Mouse (Mus musculus) midbrain, embryonic 11.5 days (tissue): ENCODE data around the gene March1. TPM values are rescaled to one million over a fixed set of nuclear protein-coding genes. Genes with fewer than 3 reads are reported as not detected.
"Not testable (repeated sequence)": the region's sequence is repeated elsewhere in the genome, so short reads cannot be mapped to it uniquely, and the experiment has no call there.

ENCODE experiments used
- ATAC-seq: fragments of 200-750 bp; cut with Nextera tagmentation; 2 replicates; pipeline ENCODE4 v1.8.0; 2017; ENCODE audit warnings: moderate TSS enrichment, moderate library complexity; ENCODE audit not compliant: low FRiP score
- DNase-seq: peaks from one replicate; pipeline ENCODE4 v3.0.0; 2015; ENCODE audit warnings: low spot score; ENCODE audit errors: missing footprints
- H3K27ac ChIP-seq: fragments of 300-500 bp; sonication (generic); 2 replicates; pipeline ENCODE4 v1.5.1; 2014; ENCODE audit warnings: low read depth, low read length
- H3K27me3 ChIP-seq: fragments of 300-500 bp; sonication (generic); 2 replicates; pipeline ENCODE4 v1.6.1; 2014; ENCODE audit warnings: mild to moderate bottlenecking, low read length, moderate library complexity, mixed read lengths; ENCODE audit not compliant: control insufficient read depth, insufficient read depth
- H3K36me3 ChIP-seq: fragments of 300-500 bp; sonication (generic); 2 replicates; pipeline ENCODE4 v1.6.1; 2014; ENCODE audit warnings: mild to moderate bottlenecking, low read length, moderate library complexity, mixed read lengths; ENCODE audit not compliant: control insufficient read depth, insufficient read depth
- H3K4me1 ChIP-seq: fragments of 300-500 bp; sonication (generic); 2 replicates; pipeline ENCODE4 v1.6.1; 2014; ENCODE audit warnings: low read length; ENCODE audit not compliant: control insufficient read depth, insufficient read depth
- H3K4me2 ChIP-seq: fragments of 300-500 bp; sonication (generic); 2 replicates; pipeline ENCODE4 v1.6.1; 2014; ENCODE audit warnings: mild to moderate bottlenecking, moderate library complexity
- H3K4me3 ChIP-seq: fragments of 300-500 bp; sonication (generic); 2 replicates; pipeline ENCODE4 v1.5.1; 2014; ENCODE audit warnings: low read depth, low read length
- H3K9ac ChIP-seq: fragments of 300-500 bp; sonication (generic); 2 replicates; pipeline ENCODE4 v1.6.1; 2014; ENCODE audit warnings: low read length
- H3K9me3 ChIP-seq: fragments of 300-500 bp; sonication (generic); 2 replicates; pipeline ENCODE4 v1.6.1; 2016; ENCODE audit warnings: low read length; ENCODE audit not compliant: control insufficient read depth
- WGBS: fragments of 180-500 bp; shearing (Covaris S2); extraction: QIAGEN DNeasy Blood & Tissue Kit; methylation state at CpG from one replicate; pipeline ENCODE4 v1.1.7; 2014; 5-methylcytosine and 5-hydroxymethylcytosine counted together
- polyA plus RNA-seq: library from polyadenylated mRNA; unstranded; fragments of >200 nt; fragmentation: Nextera tagmentation; extraction: Ambion mirVana; gene quantifications from 2 replicates; pipeline ENCODE4 v1.2.1, GENCODE M21; 2014

The March1 gene
- polyA plus RNA-seq, 1 experiment from 2014 or later: 7.4 TPM

GRCm38 (mm10) chr8:66405796-66406195 is 788.1 kb downstream of the March1 start:
- WGBS: 82% methylated on average over 4 of the region's 4 CpGs
- not testable (repeated sequence) for ATAC-seq, H3K4me3 ChIP-seq, H3K27me3 ChIP-seq, H3K9me3 ChIP-seq, H3K4me1 ChIP-seq, H3K4me2 ChIP-seq, H3K36me3 ChIP-seq, H3K9ac ChIP-seq, H3K27ac ChIP-seq, DNase-seq

DNA sequence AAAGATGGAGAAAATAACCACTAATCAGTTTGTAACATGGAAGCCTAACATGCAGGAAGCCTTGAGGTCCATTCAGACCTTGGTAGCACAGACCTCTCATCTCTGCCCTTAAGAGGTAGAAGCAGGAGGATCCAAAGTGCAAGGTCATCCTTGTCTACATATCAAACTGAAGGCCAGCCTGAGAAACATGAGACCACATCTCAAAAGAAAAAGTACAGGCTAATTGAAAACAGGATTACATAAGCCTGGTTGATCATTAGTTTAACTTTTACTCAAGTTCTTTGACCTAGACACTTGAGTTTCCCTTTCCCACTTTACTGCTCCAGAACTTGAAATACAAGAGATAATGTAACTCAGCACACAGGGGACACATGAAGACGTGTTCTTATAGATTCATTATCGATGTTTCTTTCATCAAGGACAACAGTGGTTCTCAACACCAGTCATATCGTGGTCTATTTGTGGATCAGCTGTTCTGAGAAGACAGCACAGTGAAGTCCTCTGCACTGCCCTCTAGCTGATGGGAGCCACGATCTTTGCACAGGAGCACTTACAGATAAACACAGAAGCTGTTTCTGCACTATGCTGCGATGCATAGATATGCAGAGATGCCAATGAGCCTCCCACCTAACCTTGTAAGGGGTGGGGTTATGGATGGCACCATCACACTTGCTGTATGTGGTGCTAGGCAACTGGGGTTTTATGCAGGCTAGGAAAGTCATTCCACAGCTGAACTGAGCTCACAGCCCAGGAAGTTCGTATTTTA is 789.1 kb downstream of the March1 start:
- Histone ChIP-seq H3K9me3 (no peaks in the 10 kb centered on the region), H3K27ac (no peak overlapping the region), H3K4me2 (no peak overlapping the region), H3K27me3 (no peaks in the 10 kb centered on the region), H3K36me3 (no peaks in the 10 kb centered on the region), H3K4me1 (no peaks in the 10 kb centered on the region), H3K4me3 (no peak overlapping the region), H3K9ac (no peak overlapping the region)
- 83% methylated on average over 6 of the region's 6 CpGs for WGBS
- DNase-seq (no peak), ATAC-seq (no peak)

DNA sequence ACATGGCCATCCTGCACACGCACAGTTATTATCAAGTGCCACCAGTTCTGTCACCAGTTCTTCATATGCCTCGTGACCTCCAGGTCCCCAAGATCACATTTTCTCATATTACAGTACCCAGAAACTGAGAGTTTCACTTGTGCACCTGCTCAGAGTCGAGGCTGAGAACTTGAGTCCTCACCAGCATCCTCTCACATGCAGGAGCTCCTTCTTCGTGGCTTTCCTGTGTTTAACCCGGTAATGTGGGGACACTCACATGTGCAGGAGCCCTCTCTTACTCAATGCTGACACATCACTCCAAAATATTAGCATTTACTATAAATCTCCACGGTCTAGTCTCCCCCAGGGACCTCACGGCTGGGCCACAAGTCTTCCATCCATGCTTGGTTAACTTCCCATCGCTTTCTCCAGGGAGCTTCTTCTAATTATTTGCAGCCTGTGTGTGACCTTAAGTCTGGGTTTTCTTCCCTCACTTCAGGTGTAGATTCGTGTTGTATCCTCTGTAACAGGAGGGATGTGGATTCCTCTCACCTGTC is 792.4 kb downstream of the March1 start:
- Histone ChIP-seq H3K36me3 (no peaks in the 10 kb centered on the region), H3K4me3 (no peak overlapping the region), H3K9me3 (no peaks in the 10 kb centered on the region), H3K27me3 (no peaks in the 10 kb centered on the region), H3K4me1 (no peaks in the 10 kb centered on the region), H3K27ac (no peak overlapping the region), H3K4me2 (no peak overlapping the region), H3K9ac (no peak overlapping the region)
- WGBS: 86% methylated on average over 9 of the region's 9 CpGs
- DNase-seq (no peak), ATAC-seq (no peak)

- Histone ChIP-seq H3K9me3 (no peaks in the 10 kb centered on the region), H3K4me2 (no peak overlapping the region), H3K9ac (no peak overlapping the region), H3K36me3 (no peaks in the 10 kb centered on the region), H3K4me1 (no peaks in the 10 kb centered on the region), H3K27ac (no peak overlapping the region), H3K27me3 (no peaks in the 10 kb centered on the region), H3K4me3 (no peak overlapping the region)
- ATAC-seq (no peak), DNase-seq (no peak)
- WGBS: 79% methylated on average over 2 of the region's 2 CpGs
Observed at GRCm38 (mm10) chr8:66413101-66413500, 795.4 kb downstream of the March1 start.

DNA sequence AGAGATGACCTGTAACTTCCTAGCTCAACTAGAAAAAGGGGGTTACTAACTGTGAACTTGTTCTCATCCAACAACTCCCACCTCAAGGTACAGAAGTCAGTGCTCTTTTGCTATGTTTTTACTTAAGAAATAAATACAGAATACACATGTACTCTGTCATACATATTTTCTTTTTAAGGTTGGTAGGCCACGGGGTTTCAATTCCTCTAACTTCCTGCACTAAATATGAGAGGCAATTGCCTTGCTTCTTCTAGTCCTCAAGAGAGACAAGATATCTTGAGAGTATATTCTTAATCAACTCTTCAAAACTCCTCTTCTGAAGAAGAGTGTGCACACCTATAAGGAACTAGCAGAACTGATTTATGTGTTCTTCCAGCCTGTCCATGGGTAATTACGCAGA is 797.5 kb downstream of the March1 start:
- Histone ChIP-seq H3K9ac (no peak overlapping the region), H3K36me3 (no peaks in the 10 kb centered on the region), H3K27me3 (no peaks in the 10 kb centered on the region), H3K4me2 (no peak overlapping the region), H3K4me1 (no peaks in the 10 kb centered on the region), H3K4me3 (no peak overlapping the region), H3K27ac (no peak overlapping the region), H3K9me3 (no peaks in the 10 kb centered on the region)
- WGBS: 86% methylated on average over 2 of the region's 2 CpGs
- ATAC-seq: no peak
- DNase-seq: no peak

GRCm38 (mm10) chr8:66417591-66417990 is 799.9 kb downstream of the March1 start:
- ATAC-seq, H3K27me3 ChIP-seq, H3K4me2 ChIP-seq, DNase-seq, H3K4me1 ChIP-seq, H3K27ac ChIP-seq, H3K9ac ChIP-seq, H3K36me3 ChIP-seq, H3K4me3 ChIP-seq, H3K9me3 ChIP-seq: not testable (repeated sequence)
- WGBS: 91% methylated on average over 4 of the region's 4 CpGs

DNA sequence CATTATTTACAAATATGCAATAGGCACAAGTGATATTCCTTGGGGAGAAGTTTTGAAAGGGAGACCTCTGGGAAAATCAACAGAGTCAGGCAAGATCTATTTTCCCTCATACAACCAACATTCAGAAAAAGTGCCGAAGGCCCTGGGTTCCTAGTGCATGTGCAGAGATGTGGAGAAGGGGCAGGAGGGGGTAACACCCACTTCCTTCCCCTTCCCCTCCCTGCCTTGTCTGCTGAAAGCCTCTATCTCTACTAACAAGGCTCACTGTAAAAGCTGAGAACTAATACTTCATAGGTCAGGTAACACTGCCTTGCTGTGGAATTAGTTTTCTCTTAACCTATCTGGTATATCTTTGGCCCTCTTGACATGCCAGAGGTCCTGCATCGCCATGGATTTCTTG is 812.9 kb downstream of the March1 start:
- no peak overlapping the region for H3K27ac ChIP-seq
- H3K4me3 ChIP-seq: no peak overlapping the region
- DNase-seq (no peak), ATAC-seq (no peak)
- no peak overlapping the region for H3K4me2 ChIP-seq
- no peaks in the 10 kb centered on the region for H3K9me3 ChIP-seq
- H3K4me1 ChIP-seq: no peaks in the 10 kb centered on the region
- H3K36me3 ChIP-seq: no peaks in the 10 kb centered on the region
- 83% methylated on average over 2 of the region's 2 CpGs for WGBS
- no peak overlapping the region for H3K9ac ChIP-seq
- H3K27me3 ChIP-seq: no peaks in the 10 kb centered on the region

- H3K9me3 ChIP-seq: no peaks in the 10 kb centered on the region
Observed at GRCm38 (mm10) chr8:66433577-66433976, 815.9 kb downstream of the March1 start.

GRCm38 (mm10) chr8:66436804-66437203 is 819.1 kb downstream of the March1 start:
- no peak for DNase-seq

More at GRCm38 (mm10) chr8:66433577-66433976, 815.9 kb downstream of the March1 start:
- no peak for ATAC-seq
- no peak for DNase-seq
- Histone ChIP-seq H3K27me3 (no peaks in the 10 kb centered on the region), H3K36me3 (no peaks in the 10 kb centered on the region), H3K4me3 (no peak overlapping the region), H3K27ac (no peak overlapping the region), H3K4me2 (no peak overlapping the region), H3K9ac (no peak overlapping the region), H3K4me1 (no peaks in the 10 kb centered on the region)

More at GRCm38 (mm10) chr8:66436804-66437203, 819.1 kb downstream of the March1 start:
- no peak for ATAC-seq
- H3K36me3 ChIP-seq: no peaks in the 10 kb centered on the region
- no peak overlapping the region for H3K4me3 ChIP-seq
- no peaks in the 10 kb centered on the region for H3K4me1 ChIP-seq
- H3K9me3 ChIP-seq: no peaks in the 10 kb centered on the region
- H3K4me2 ChIP-seq: no peak overlapping the region
- WGBS: 95% methylated on average over 1 of the region's 1 CpGs
- no peak overlapping the region for H3K27ac ChIP-seq
- H3K9ac ChIP-seq: no peak overlapping the region
- H3K27me3 ChIP-seq: no peaks in the 10 kb centered on the region
